Mouse (Mus musculus) small intestine, adult 2 months (tissue): Measurements from ENCODE around the gene Pde6h.

Experiments
- CTCF ChIP-seq: fragments of 200-500 bp; IDR thresholded peaks from 2 replicates; pipeline ENCODE4 v1.5.1; 2012; ENCODE audit warnings: low read depth, mild to moderate bottlenecking, control low read depth, inconsistent platforms, low read length, moderate library complexity, mixed read lengths; ENCODE audit not compliant: insufficient replicate concordance, insufficient read length; ENCODE audit errors: extremely low read depth
- POLR2A ChIP-seq: fragments of 200-500 bp; IDR thresholded peaks from 2 replicates; pipeline ENCODE4 v1.6.1; 2012; ENCODE audit warnings: low read depth, mild to moderate bottlenecking, control low read depth, inconsistent platforms, low read length, moderate library complexity

GRCm38 (mm10) chr6:136875670-136876069 lies 48.0 kb upstream of the Pde6h start, which contains the start of gene Mgp:
- TF ChIP-seq POLR2A = no peak
- no peak for TF ChIP-seq CTCF
